Mouse (Mus musculus): ENCODE results near the gene Lztr1. TPM values are rescaled to one million over a fixed set of nuclear protein-coding genes. Genes with fewer than 3 reads are reported as not detected.
A peak's percentile ranks its signal among the peaks of the same experiment; 100 is the strongest.
"Not testable (repeated sequence)": the region's sequence is repeated elsewhere in the genome, so short reads cannot be mapped to it uniquely, and the experiment has no call there.

Lztr1 gene
- total RNA-seq, 4 experiments from 2014 or later = 64.4 to 118 (median 88.8) TPM

- DNase-seq = no peak
Observed at GRCm38 (mm10) chr16:17507018-17507552, 1.4 kb upstream of the Lztr1 start.

DNA sequence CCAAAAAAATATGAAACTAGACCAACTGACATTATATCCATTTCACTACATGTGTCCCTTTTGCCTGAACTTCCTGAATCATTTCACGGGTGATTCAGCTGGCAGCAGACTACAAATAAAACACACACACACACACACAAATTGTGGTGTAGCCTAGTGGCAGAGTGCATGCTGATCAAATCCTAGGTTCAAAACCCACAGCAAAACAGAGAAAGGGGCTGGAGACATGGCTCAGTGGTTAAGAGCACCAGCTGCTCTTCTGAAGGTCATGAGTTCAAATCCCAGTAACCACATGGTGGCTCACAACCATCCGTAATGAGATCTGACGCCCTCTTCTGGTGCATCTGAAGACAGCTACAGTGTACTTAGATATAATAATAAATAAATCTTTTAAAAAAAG is 457 bp upstream of the Lztr1 start:
- DNase-seq = not testable (repeated sequence)

DNA sequence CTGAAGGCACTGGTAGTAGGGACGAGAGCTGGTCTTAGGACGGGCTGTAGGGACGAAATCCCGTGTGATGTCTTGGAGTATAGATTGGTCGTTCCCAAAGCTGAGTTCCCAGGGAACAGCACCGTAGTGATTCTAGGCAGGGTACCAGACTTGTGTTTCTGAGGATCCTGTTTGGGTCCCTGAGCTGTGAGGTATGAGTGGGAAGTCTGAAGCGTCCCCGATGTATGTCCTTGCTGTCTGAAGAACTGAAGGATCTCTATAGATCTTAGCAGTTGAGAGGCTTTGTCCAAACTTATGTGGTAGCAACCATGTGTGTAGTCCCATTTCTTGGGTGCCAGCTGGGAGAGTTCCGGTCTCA is 731 bp downstream of the Lztr1 start:
- no peak for DNase-seq

DNA sequence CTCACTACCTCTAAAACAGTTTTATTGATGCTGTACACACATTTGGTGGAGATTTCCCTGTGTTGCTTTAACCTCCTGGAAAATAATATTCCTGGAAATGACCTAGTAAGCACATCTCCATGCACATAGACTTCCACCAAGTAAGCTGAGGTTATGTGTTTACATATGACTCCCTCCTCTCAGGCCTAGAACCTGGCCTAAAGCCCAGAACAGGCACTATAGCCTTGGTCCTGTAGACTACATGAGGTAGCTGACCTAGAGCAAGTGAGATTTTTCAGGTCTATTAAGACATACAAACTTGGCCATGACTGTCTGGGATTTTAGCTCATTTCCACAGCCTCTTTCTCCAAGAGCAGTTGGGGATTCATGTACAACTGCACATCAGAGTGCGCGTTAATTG is 1.7 kb downstream of the Lztr1 start:
- DNase-seq = no peak

GRCm38 (mm10) chr16:17510686-17511085 is 2.2 kb downstream of the Lztr1 start:
- DNase-seq = no peak

DNA sequence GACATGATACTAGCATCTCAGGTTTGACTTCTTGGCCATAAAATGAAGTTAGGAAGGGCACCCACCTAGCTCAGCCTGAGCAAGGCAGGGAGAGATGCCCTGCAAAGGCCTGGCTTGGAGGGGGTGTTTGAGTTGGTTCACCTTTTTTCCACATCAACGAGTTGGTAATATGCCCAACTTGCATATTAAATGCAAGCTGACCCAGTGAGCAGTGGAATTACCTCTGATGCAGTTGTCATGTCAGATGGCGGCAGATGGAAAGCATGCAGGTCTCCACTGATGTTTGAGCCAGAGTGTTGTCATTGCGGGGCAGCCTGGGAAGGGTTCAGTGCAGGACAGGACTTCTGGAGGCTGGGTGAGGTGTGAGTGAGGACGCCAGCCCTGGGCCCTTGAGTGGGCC is 2.9 kb downstream of the Lztr1 start:
- no peak for DNase-seq

GRCm38 (mm10) chr16:17518910-17519309 is 10.4 kb downstream of the Lztr1 start:
- DNase-seq = no peak

DNA sequence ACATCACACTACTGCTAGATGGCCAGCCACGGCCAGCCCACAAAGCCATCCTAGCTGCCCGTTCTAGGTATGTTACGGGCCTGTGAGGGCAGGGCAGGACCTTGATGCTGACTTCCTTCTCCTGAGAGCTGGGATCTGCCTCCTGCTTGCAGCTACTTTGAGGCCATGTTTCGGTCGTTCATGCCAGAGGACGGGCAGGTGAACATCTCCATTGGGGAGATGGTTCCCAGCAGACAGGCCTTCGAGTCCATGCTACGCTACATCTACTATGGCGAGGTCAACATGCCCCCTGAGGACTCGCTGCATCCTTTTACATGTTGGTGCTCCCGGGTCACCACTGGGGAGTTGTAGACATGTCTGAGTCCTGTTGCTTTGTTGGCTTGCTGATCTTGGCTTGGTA is 15.7 kb downstream of the Lztr1 start:
- DNase-seq = no peak

- DNase-seq = no peak
Observed at GRCm38 (mm10) chr16:17525524-17525923, 17.0 kb downstream of the Lztr1 start.

- no peak for DNase-seq
Observed at GRCm38 (mm10) chr16:17526223-17526622, 17.7 kb downstream of the Lztr1 start.

DNA sequence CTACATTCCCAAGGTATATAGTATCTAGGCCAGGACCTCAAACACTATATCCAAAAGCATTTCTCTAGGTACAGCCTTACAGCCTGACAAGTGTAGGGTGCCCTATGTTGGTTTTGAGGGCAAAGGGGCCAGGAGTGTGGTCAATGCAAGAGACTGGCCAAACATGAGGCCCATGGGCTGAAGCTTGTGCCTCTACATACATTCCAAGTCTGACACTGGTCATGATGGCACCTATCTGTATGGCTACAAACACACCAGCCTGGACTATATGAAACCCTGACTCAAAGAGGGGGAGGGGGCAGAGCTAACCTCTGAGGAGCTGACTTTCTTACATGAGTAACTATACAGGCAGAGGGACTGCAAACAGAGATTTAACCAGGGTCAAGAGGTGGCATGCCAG is 19.1 kb downstream of the Lztr1 start:
- DNase-seq = no peak

DNA sequence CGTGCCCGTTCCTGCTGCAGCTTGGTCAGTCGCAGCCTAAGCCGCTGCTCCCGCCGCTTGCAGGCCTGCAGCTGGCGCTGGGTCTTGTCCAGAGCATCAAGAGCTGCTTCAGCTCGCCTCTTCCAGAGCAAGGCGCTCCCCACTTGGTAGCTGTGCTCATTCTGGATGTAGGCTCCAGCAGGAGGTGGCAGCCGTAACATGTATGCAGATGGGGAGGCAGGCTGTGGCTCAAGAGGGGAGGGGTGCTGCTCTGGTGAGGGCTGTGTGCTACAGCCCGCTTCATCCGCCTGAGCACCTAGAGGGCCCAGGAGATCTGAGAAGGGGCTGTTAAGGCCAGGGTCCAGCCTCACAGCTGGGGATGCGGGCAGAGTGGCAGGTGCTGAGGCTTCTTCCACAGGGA is 19.8 kb downstream of the Lztr1 start:
- DNase-seq = no peak

DNA sequence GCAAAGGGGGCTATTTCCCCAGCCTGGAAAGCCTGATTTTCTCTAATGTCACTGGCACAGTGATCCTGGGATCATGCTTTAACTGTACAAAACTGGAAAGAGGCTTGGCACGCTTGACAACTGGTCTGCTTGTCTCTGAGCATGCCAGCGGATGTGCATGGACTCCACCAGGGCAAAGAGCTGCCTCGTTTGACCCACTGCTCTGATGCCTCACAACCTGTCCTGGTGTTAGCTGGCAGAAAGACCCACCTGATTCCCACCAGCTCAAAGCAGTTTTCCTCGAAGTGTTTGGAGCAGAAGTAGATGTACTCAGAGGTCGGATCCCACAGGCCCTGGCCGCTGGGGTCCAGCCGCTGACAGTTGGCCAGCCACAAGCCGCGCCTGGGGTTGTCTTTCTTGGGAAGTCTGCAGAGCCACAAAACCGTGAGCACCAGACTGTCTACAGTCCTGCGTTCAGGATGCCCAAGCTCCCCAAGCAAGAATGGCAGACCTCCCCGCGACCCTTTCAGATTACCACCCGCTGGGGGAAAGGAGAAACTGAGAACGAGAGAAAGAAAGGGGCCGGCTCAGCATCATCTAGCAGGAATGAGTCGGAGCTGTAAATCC is 21.6 kb downstream of the Lztr1 start:
- DNase-seq = no peak

DNA sequence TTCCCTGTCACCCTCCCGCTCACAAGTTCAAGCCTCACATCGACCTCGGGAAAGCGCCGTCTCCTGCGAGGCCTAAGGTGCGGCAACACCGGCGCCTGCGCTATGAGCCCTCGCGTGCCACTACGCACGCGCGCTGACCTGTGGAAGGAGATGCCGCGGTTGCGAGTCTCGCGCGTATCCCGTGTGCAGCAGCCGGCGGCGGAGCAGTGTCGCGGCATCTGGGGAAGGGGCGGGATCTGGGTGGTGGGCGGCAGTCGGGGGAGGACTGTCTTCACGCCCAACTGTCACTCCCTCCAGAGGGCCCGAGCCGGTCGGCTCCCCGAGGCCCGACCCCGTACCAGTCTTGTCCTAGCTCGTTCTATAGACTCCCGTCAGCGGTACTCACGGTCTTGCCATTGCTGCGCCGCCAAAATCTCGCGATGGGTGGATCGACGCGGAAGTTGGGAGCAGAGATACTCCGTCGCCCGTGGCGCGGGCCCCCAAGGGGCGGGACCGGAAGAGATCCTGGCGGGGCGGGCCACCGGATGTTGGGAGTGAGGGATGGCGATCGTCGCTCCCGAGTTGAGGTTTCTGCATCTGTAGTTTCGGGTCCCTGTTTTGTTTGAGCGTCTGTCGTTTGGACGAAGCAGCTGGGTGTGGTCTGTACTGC is 22.3 kb downstream of the Lztr1 start, which contains the start of gene Thap7:
Gene Thap7, minus strand, starts transcription at position 497 of the 649 bp plus-strand sequence.
- DNase-seq = peak; percentile 95

- DNase-seq = no peak
Observed at GRCm38 (mm10) chr16:17532271-17532670, 23.8 kb downstream of the Lztr1 start.

DNA sequence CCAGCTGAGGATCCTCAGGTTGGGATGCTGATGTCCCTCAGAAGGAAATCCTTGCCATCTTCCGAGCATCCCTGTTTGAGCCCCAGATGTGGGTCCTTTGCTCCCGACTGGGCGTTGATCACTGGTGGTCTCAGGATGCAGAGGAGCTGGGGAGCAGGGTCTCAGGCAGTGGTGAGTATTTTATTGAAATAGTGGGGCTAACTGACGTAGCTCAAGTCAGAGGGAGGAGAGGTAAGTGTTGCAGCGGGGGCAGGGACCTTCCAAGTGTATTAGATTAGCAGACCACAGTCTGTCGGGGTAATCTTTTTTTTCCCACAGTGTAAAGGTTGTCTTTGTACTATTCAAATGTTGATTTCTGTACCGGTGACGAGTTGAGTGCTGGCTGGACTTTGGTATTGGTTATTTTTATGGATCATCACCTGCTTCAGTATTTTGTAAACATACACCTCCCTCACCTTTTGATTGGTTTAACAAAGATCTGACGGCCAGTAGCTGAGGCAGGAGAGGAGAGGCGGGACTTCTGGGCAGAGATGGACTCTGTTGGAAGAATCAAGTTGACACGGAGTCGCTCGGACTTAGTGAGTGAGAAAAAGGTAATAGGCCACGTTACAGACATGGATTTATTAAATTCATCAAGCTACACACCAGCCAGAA is 24.3 kb downstream of the Lztr1 start:
- no peak for DNase-seq

- DNase-seq = no peak
Observed at GRCm38 (mm10) chr16:17536584-17536983, 28.1 kb downstream of the Lztr1 start.

DNA sequence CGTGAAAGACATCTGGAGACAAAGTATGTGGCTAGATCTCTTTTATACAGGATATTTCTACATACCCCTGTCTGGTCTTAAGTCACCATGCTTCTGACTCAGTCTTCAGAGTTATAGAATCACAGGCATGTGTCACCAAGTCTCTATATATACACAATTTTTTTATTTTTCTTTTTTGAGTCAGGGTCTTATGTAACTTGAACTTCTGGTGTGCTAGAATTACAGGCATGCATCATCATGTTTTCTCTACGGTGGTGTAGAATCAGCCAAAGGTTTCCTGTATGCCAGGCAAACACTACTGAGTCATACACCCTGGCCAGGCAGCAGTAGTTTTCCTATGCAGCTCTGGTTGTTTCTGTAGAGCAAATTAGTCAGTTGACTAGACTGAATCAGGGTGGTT is 34.1 kb downstream of the Lztr1 start:
- no peak for DNase-seq

- DNase-seq = no peak
Observed at GRCm38 (mm10) chr16:17552837-17553236, 44.3 kb downstream of the Lztr1 start.

- DNase-seq = peak; percentile 20
Observed at GRCm38 (mm10) chr16:17553910-17554685, 45.6 kb downstream of the Lztr1 start.

- DNase-seq = not testable (repeated sequence)
Observed at GRCm38 (mm10) chr16:17554702-17555101, 46.2 kb downstream of the Lztr1 start.

- no peak for DNase-seq
Observed at GRCm38 (mm10) chr16:17556180-17556579, 47.7 kb downstream of the Lztr1 start.

GRCm38 (mm10) chr16:17556907-17557306 is 48.4 kb downstream of the Lztr1 start:
- DNase-seq = no peak

Data from adrenal gland, adult 8-10 months (tissue).